Mouse (Mus musculus): ENCODE data around the gene Zyx. TPM values are rescaled to one million over a fixed set of nuclear protein-coding genes. Genes with fewer than 3 reads are reported as not detected.

Zyx gene
- 100 to 1,000 TPM; 161 to 166 TPM for total RNA-seq (2021)

DNA sequence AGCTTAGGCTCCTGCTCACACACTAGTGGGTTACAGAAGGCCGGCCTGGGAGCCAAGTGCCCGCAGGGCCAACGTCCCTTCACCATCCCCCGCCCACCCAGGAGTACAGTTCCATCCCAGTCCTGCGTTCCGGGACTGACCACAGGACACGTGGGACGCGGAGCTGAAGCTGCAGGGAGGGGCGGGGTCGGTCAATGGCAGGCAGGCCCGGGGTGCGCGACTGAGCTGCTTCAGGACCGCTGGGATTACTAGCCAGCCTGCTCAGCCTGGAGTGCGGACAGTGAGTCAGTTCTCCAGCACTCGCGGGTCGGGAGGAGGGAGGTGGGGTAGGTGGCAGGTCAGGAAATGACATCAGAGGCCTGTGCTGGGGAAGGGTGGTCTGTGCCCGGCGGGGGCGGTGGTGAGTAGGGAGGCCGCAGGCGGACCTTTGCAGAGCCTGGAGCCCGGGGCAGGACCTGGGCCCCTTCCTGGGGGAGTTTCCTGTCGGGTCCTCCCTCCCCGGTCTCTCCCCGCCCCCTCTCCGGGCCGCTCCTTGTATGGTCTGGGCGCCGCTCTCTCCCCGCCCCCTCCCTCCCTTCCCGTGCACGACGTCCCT lies at the start of gene Zyx:
TSS of gene Zyx (plus strand) at position 205 of the 595 bp plus-strand sequence.
- DNase-seq, result peak; percentile 97

DNA sequence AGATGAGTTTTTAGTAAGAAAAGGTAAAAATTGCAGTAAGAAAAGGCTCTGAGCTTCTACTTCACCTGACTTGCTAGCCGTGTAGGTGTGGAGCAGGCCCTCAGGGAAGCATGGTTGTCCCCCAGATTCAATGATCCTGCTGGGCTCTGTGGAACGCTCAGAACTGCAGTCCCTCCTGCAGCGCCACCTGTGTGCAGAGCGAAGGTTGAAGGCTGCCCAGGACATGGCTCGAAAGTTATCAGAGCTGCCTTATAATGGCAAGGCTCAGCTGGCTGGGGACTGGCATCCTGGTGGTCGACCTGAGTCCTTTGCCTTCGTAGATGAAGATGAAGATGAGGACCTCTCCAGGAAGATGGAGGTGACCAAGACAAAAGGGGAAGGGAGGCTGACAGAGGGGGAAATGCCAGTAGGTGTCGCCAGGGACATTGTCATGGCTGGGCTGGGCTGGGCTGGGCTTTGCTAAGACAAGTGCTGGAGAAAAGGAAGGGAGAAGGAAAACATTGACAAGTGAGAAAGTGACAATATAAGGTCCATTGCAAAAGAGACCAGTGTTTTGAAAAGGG lies 39.5 kb upstream of the Zyx start:
- no peak for DNase-seq

DNA sequence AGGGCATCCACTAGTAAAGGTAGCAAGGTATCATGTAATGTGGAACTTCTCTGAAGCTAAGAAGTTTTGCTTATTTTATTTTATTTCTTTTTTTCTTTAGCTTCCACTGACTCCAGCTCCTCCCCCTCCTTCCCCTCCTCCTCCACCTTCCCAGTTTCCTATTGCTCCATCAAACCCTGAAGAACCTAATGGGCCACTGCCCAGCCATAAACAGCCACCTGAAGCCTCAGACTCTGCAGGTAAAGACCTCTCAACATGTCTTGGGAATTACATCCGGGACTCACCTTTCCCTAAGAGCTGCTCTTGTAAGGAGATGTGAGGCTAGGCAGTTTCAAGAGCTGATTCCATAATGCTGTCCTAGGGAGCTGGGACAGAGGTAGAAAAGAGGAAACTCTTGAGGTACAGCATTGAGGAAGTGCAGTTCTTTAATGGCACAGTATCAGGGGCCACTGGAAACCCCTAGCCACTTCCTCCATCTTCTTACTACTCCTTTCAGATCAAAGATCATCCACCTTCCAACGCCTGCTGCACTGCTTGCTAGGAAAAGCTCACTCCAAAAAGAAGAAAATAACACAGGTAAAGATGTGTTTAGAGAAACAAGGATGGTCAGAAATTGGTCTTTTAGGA lies 38.9 kb upstream of the Zyx start:
- DNase-seq, result no peak

DNA sequence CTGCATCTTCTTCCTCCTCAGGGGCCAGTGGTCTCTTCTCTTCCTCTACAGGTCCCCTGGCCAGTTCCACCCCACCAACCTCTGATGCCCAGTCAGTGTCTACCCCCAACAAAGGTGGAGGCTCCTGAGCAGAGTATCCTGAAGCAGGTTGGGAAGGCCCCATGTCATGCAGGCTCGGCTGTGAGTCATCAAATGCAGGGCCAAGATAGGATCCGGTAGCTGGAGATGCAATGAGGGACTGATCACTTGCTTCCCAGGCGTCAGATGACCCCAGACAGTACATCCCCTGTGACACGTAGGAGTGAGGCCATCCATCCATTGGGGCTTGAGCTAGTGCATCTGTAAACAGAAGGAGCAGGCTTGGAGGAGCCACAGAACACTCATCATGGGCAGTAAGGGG lies 31.1 kb upstream of the Zyx start:
- DNase-seq, result no peak

DNA sequence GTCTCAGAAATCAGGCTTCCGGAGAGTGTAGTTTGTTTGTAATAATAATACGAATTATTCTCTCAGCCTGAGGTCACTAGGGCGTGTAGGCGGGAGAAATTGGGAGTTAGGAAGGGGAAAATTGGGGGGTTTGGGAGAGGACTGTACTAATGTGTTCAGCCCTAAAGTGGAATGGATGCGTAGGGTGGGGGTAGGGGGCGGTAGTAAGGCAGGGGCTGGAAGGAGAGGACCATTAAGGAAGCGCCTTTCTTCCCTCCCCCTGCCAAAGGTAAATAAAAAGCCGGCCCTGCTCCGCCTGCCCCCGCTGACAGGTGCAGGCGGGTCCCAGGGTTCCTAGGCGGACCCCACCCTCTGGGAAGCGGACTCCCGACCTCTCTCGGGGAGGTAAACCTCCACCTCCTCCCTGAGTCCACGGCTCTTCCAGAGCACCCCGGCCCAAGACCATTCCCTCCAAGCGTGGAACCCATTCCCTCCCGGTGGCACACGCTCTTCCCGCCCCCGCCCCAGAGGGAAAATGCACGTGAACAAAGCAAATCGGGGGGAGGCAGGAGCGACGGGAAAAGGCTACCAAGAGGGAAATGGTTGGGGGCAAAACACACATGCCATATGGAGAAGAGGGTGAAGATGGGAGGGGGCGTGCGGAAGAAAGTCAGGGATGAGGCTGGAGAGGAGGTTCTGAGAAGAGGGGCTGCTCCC lies 25.9 kb upstream of the Zyx start:
- no peak for DNase-seq

DNA sequence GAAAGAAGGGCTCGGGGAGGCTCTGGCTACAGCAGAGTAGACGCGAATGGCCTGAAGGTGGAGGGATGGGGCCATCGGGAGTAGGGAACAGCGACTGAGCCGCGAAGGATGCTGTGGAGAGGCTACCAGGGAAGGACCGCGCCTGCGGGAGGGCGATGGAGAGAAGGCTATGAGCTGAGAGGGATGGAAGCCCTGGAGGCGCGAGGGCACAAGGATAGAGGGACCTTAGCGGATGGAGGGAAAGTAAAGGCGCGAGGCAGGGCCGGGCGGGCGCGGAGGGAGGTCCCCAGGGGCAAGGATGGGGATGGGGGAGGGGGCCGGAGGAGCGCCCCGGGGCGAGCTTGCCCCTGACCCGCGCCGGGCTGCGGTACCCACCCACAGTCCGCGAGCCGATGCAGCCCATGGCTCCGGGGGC lies 25.4 kb upstream of the Zyx start:
- peak; percentile 21 for DNase-seq

DNA sequence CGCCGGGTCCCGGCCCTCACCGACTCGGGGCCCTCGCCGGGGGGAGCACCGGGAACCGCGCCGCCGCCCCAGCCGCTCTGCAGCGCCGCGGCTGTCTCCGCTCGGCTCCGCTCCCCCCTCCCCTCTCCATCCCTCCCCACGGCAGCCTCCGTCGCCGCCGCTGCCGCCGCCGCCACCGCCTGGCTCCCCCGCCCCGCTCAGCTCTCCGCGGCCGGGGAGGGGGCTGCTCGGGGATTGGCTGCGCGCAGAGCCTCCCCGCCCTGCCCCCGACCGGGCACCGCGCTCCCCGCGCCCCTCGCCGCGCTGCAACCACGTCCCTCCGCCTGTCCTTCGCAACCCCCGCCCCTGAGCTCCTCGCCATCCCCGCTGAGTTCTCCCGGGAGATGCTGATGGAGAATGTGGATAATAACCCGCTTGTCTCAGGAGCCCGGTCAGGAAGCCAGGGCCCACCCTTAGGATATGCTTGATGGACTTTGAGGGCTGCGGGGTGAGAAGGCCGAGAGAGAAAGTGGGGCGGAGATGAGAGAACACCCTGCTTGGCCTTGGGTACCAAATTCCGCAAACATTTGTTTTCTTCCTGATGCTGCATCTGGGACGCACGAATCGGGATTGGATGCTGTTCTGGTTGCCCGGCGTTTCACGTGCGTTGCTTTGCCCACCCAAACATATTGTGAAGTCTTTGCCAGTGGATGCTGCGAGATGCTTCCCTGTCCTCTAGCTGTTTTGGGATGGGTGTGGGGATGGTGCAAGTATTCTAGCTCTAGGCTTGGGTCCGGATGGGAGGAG lies 24.8 kb upstream of the Zyx start, which contains the start of gene Fam131b:
TSS of gene Fam131b (minus strand) at position 162 of the 786 bp plus-strand sequence.
- peak; percentile 46 for DNase-seq

DNA sequence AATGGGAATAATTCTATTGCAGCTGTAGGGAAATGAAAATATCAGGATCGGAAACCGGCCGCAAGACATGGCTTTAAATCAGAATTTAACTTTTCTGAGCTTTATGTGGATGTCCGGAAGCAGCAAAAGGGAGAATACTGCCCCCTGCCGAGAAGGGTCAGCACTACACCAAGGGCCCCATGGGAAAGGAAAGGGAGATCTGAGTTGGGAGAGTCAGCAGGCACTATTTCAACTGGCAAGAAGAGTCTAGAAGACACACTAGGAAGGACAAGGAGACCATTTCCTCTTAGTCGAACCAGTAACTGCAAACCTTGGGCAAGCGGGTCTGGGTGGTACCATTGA lies 24.2 kb upstream of the Zyx start:
- peak; percentile 90 for DNase-seq

DNA sequence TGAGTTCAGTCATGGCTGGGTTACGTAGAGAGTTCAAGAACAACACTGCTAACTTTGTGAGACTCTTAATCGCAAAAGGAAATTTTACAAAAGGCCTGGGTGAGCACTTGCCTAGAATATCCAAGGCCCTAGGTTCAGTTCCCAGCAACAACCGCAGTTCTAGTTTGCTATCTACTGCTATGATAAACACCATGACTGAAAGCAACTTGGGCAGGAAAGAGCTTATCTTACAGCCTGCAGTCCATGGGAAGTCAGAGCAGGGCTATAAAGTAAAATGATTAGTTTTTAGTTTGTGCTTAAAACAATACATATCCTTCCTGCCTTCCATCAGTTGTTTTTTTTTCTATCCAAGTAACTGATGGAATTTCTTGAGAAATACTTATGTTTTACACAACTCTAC lies 22.9 kb upstream of the Zyx start:
- DNase-seq, result no peak

DNA sequence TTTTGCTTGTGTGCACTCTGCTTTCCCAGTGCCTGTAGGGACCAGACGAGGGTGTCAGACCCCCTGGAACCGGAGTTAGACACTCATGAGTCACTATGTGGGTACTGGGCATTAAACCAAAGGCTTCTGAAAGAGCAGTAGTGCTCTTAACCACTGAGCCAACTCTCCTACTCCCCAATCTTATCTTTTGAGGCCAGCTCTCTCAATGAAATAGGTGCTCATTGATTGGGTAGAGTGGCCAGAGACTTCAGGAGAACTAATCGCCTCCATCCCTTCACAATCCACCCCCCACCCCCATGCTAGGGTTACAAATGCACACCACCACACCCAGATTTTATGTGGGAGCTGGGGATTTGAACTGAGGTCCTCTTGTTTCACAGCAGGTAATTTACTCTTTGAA lies 20.7 kb upstream of the Zyx start:
- no peak for DNase-seq

DNA sequence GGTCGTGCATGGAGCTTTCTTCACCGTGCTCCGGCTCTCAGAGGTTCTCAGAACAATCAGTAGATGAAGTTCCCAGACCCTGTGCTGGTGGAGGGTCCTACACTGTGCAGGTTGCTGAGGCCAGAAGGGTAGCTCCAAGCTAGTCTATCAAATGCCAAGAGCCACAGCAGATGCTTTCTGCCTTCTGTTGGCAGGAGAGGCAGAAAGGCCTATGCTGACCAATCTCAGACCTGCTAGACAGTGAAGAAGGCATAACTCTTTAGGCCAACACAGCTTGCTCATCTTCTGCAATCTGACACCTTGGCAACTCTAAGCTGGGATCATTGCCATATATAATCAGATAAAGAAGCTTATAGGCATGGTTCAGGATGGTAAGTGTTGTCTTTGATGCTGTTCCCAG lies 19.2 kb upstream of the Zyx start:
- DNase-seq, result no peak

DNA sequence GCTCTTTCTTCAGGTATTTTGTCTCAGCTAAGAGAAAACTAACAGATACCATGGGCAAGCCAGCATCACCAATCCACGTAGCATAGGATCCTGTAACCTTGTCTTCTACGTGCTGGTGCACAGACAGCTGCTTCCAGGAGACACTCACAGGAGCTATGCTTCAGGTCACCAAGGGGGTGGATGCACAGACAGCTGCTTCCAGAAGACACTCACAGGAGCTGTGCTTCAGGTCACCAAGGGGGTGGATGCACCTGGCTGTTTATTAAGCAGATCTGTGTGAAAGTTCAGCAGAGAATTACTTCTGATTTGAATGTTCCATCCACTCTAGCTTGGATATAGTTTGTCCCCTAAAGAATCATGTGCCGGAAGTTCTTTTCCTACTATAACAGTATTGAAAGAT lies 18.5 kb upstream of the Zyx start:
- no peak for DNase-seq

DNA sequence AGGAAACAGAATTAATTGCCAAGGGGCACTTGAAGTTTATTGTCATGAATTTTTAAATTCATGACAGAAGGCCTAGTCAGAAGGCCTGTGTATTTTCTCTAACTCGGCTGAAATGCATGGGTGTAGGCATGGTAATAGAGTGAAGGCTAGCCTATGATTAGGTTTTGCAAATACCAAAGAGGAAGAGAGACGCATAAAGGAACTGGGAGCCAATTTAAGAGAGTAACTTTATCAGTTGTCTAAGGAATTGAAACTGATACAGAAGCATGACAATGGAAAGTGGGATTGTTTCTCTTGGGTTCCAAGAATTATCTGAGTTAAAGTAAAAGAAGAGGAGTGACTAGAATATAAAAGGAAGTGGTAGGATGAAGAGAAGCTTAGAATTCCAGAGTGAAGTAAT lies 10.2 kb upstream of the Zyx start:
- DNase-seq, result no peak

DNA sequence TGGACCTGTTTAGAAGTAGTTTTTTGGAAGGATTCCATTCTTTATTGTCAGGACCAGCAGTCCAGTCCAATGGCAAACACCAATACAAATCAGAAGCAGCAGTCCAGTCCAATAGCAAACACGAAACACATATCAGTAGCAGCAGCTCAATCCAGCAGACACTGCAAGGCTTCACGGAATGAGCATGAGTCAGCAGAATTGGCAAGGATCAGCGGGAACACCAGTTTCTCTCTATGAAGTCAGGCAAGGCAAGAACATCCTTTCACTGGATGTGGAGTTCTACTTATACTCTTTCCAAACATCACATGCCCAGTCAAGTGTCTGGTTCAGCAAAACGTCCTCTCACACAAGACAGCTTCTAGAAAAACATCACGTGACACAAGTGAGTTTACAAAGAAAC lies 9.4 kb upstream of the Zyx start:
- no peak for DNase-seq

DNA sequence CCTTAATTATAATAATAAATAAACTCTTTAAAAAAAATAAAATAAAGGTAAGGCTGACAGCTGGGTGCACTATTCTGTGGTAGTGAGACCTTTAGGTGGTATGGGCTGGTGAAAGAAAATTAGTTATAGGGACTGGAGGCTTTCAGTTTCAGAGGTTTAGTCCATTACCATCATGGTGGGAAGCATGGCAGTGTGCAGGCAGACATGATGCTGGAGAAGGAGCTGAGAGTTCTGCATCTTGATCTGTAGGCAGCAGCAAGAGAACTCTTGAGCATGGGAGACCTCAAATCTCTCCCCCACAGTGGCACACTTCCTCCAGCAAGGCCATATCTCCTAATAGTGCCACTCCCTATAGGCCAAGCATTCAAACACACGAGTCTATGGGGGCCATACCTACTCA lies 7.3 kb upstream of the Zyx start:
- no peak for DNase-seq

DNA sequence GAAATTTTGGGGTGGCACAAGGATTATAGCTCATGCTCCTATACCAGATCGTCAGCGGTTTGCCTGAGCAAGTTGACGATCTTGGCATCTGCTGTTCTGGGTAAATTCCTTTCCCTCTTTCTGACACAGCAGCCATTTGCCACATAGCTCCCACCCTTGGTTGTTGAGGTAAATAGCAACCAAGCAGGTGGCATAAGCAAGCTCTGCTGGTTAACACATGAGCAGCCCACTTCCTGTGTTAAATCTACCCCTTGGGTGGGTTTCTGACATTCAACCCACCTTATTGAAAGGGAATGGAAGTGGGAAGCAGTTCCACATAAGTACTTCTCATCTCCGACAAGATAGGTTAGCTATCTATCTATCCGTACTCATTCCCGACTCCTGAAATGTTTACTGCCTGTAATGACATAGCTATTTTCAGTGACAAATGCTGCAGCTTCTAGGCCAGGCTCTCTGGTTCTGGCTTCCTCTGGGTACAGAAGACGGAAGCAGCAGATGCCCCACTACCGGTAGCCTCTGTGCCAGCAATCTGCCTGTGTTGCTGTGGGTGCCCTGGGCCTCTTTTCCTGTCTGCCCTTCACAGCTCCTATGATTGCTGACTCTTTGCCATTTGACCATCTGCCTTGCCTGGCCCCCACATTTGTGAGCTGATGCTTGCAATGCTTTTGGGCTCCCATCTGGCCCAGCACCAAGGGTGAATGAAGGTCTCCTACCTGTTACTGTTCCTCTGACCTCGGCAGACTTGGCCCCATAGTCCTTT lies 5.9 kb upstream of the Zyx start:
- DNase-seq, result no peak

DNA sequence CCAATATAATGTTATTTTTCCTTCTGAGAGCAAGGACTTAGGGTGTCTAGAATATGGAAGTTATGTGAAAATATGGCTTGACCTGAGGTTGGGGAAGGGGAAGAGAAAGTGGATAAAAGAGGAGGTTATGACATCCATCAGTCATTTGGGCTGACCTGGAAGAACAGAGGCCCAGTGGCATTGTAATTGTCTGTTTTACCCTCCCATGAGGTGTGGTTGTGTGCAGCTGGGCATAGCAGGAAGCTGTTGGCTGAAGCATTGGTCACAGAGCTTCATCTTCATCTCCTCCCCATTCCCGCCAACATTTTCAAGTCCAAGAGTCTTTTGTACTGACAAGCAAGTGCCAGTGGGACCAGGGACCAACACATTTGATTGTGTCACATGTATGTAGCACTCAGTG lies 5.2 kb upstream of the Zyx start:
- no peak for DNase-seq

DNA sequence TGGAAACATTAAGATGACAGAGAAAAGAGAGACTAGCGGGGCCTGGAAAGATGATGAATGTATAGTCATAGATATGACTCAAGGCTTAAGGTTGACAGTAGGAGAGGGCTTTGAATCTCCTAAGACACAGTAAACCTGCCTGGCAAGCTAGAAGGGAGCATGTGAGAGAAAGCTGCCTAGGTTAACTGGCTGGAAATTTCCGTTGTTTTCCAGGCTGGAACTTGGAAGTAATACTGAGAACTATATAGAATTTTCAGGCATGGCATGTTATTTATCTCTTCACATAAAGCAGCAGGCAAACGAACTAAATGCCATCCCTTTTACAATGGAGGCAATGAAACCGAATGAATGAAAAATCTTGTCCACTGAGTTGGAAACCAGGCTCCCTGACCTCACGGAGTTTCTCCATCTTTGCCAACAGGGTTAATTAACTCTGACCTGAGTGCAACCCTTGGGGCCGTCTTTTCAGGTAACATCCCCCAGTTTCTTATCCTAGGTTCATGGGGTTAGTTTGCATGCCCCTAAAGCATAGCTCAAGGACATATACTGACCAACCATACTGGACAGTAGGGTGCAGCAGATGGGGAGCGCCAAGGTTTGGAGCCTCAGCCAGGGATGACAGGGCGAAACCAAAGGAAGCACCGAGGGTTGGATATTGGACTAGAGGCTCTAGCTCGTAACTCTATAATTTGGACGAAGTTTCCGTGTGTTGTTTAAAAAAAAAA lies 987 bp upstream of the Zyx start:
- no peak for DNase-seq

DNA sequence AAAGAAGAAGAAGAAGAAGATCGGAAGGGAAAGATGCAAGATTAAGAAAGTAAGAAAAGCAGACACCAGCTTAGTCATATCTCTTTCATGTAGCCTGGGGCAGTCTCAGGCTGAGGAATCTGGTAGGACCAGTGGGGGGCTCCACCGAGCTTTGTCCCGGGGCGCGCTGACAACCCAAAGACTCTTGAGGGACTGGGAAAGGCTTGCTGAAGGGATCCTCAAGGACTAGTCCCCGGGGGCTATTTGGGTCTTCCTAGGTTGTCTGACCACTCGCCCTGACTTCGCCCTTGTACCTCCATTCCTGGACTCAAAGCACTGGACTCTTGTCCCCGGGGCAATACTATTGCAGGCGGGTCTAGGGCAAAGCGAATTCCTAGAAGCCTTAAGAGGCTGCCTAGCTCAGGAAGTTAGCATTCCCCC lies 414 bp upstream of the Zyx start:
- peak; percentile 86 for DNase-seq

DNA sequence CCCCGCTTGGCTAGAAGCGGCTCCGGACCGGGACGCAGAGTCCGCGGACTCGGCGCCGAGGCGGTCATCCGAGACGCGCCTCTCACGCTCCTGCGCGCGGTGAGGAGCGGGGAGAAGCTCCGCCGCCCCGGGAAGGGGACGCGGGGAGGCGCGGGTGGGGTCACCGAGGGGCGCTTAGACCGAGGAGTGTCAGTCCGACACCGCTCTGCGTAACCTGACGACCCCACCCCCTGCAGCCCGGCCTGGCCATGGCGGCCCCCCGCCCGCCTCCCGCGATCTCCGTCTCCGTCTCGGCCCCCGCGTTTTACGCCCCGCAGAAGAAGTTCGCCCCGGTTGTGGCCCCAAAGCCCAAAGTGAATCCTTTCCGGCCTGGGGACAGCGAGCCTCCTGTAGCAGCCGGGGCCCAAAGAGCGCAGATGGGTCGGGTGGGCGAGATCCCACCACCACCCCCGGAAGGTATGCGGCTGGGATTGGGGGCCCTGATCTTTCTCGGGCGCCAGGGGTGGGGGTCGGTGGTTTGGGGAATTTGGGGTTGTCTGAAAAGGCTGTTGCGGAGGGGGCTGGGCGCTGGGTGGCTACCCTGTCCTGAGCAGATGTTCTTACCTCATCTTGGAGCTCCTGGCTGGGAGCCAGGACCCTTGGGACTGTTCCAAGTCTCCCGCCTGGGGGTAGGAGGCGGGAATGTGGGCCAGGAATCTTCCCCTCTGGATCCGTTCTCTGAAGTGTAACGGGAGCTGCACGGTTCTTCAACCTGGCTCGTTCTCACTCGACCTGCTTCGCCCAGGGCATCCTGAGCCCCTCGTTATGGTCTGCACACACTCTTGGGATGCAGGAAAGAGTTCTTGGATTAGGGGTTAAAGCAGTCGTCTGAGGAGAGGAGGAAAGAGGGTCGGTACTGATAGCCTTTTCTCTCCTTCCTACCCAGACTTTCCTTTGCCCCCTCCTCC lies 864 bp downstream of the Zyx start:
- peak; percentile 96 for DNase-seq

All from heart, postnatal 4 days (tissue).